Mouse (Mus musculus) 3T3-L1 (cell line): ENCODE measurements around the gene Mup16.
A peak's percentile ranks its signal among the peaks of the same experiment; 100 is the strongest.
"Not testable (repeated sequence)": the region's sequence is repeated elsewhere in the genome, so short reads cannot be mapped to it uniquely, and the experiment has no call there.

Experiments
- DNase-seq: peaks from one replicate; pipeline ENCODE4 v3.0.0-alpha.2; 2015; ENCODE audit warnings: low read depth, low spot score

Gene Mup16

GRCm38 (mm10) chr4:61519431-61519830 lies at the start of gene Mup16:
Mup16 (minus strand) TSS chr4:61519531.
- not testable (repeated sequence) for DNase-seq

DNA sequence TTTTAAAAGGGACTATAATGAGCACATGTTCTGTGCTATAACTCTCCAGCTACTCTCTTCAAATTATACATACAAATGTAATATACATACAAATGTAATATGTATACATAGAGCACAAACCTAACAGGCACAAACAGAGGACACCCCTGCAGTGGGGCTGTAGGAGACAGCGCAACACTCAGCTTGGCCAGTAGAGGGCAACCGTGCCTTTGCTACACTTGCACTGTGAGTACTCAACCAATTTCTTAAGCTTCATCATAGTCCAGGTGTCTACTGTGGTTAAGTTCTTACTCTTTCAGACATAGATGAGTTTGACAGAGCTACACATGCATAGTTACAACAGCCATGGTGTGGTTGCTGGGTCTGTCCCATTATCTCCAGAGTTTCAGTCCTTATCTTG lies 36.6 kb upstream of the Mup16 start:
- peak; percentile 3 for DNase-seq
